Mouse (Mus musculus): ENCODE measurements around the gene Gm49661. TPM values are rescaled to one million over a fixed set of nuclear protein-coding genes. Genes with fewer than 3 reads are reported as not detected.

The Gm49661 gene
- polyA plus RNA-seq, 1 experiment from 2014 or later, result not detected

- H3K27me3 ChIP-seq, result peaks cover 65% of the 10 kb centered on the region
- no peak for ATAC-seq (ENCODE audit: low read depth)
Observed at GRCm38 (mm10) chr8:84921596-84921995, 47.6 kb downstream of the Gm49661 start.

GRCm38 (mm10) chr8:84918646-84919045, 50.6 kb downstream of the Gm49661 start:
- WGBS (ENCODE audit: insufficient replicate concordance), result 73% methylated on average over 15 of the region's 15 CpGs

More at GRCm38 (mm10) chr8:84921596-84921995, 47.6 kb downstream of the Gm49661 start:
- 61% methylated on average over 2 of the region's 2 CpGs for WGBS (ENCODE audit: insufficient replicate concordance)
- Histone ChIP-seq H3K27ac (no peak overlapping the region), H3K36me3 (no peaks in the 10 kb centered on the region), H3K4me1 (replicated peaks) (0 out of 2 replicates have a peak, but pooled peaks cover 6% of the 10 kb centered on the region), H3K4me2 (no peak overlapping the region), H3K9me3 (replicated peaks) (no peaks in the 10 kb centered on the region), H3K4me3 (replicated peaks) (no peak overlapping the region), H3K9ac (no peak overlapping the region)
- no peak for DNase-seq

GRCm38 (mm10) chr8:84917781-84918180, 51.5 kb downstream of the Gm49661 start:
- Histone ChIP-seq H3K4me3 (replicated peaks) (no peak overlapping the region), H3K4me2 (no peak overlapping the region), H3K36me3 (no peaks in the 10 kb centered on the region), H3K9ac (no peak overlapping the region), H3K9me3 (replicated peaks) (no peaks in the 10 kb centered on the region), H3K27me3 (peaks cover 60% of the 10 kb centered on the region), H3K27ac (no peak overlapping the region), H3K4me1 (replicated peaks) (peaks cover 21% of the 10 kb centered on the region)
- WGBS (ENCODE audit: insufficient replicate concordance), result 27% methylated on average over 20 of the region's 20 CpGs
- ATAC-seq (ENCODE audit: low read depth) (no peak), DNase-seq (no peak)

More at GRCm38 (mm10) chr8:84918646-84919045, 50.6 kb downstream of the Gm49661 start:
- no peak overlapping the region for H3K4me2 ChIP-seq
- no peaks in the 10 kb centered on the region for H3K9me3 ChIP-seq (replicated peaks)
- peaks cover 12% of the 10 kb centered on the region for H3K4me1 ChIP-seq (replicated peaks)
- H3K27ac ChIP-seq, result no peak overlapping the region
- no peak overlapping the region for H3K9ac ChIP-seq
- ATAC-seq (ENCODE audit: low read depth) (no peak), DNase-seq (no peak)
- no peak overlapping the region for H3K4me3 ChIP-seq (replicated peaks)
- peaks cover 61% of the 10 kb centered on the region for H3K27me3 ChIP-seq
- H3K36me3 ChIP-seq, result no peaks in the 10 kb centered on the region

Small RNA genes within 50 kb of the gene (microRNA-seq; reads per million reads assigned to microRNA genes)
- gene Gm24197, result not detected

Other genes with a start within 250 kb of the Gm49661 start
- 9.6 and 10.0 TPM in 2 replicates for gene G430095P16Rik, start 246.4 kb downstream of the Gm49661 start, polyA plus RNA-seq (2015; fragmentation: Nextera tagmentation; extraction: Ambion mirVana)
- gene Nfix, start 169.1 kb downstream of the Gm49661 start, polyA plus RNA-seq (2015; fragmentation: Nextera tagmentation; extraction: Ambion mirVana), result 2.3 and 3.4 TPM in 2 replicates
- gene Dand5, start 146.6 kb downstream of the Gm49661 start, polyA plus RNA-seq (2015; fragmentation: Nextera tagmentation; extraction: Ambion mirVana), result 3.3 and 3.7 TPM in 2 replicates
- 60.6 and 63.2 TPM in 2 replicates for gene Gadd45gip1, start 137.9 kb downstream of the Gm49661 start, polyA plus RNA-seq (2015; fragmentation: Nextera tagmentation; extraction: Ambion mirVana)
- 269 and 278 TPM in 2 replicates for gene Rad23a, start 128.8 kb downstream of the Gm49661 start, polyA plus RNA-seq (2015; fragmentation: Nextera tagmentation; extraction: Ambion mirVana)
- gene Calr, start 122.5 kb downstream of the Gm49661 start, polyA plus RNA-seq (2015; fragmentation: Nextera tagmentation; extraction: Ambion mirVana), result 511 and 613 TPM in 2 replicates
- 82.3 and 83.1 TPM in 2 replicates for gene Farsa, start 112.4 kb downstream of the Gm49661 start, polyA plus RNA-seq (2015; fragmentation: Nextera tagmentation; extraction: Ambion mirVana)
- 84.1 and 90.4 TPM in 2 replicates for gene Syce2, start 97.3 kb downstream of the Gm49661 start, polyA plus RNA-seq (2015; fragmentation: Nextera tagmentation; extraction: Ambion mirVana)
- gene Gcdh, start 75.5 kb downstream of the Gm49661 start, polyA plus RNA-seq (2015; fragmentation: Nextera tagmentation; extraction: Ambion mirVana), result 44.7 and 48.6 TPM in 2 replicates
- gene Klf1, start 67.5 kb downstream of the Gm49661 start, polyA plus RNA-seq (2015; fragmentation: Nextera tagmentation; extraction: Ambion mirVana), result 469 and 494 TPM in 2 replicates
- 9.3 and 10.4 TPM in 2 replicates for gene Dnase2a, start 60.9 kb downstream of the Gm49661 start, polyA plus RNA-seq (2015; fragmentation: Nextera tagmentation; extraction: Ambion mirVana)
- 0.12 and 0.13 TPM in 2 replicates for gene Mast1, start 32.1 kb downstream of the Gm49661 start, polyA plus RNA-seq (2015; fragmentation: Nextera tagmentation; extraction: Ambion mirVana)
- 0.33 and 0.56 TPM in 2 replicates for gene Rtbdn, start 22.4 kb downstream of the Gm49661 start, polyA plus RNA-seq (2015; fragmentation: Nextera tagmentation; extraction: Ambion mirVana)
- gene Prdx2, start 154 bp upstream of the Gm49661 start, polyA plus RNA-seq (2015; fragmentation: Nextera tagmentation; extraction: Ambion mirVana), result 1,982 and 2,114 TPM in 2 replicates
- 130 TPM in 2 replicates for gene Rnaseh2a, start 334 bp upstream of the Gm49661 start, polyA plus RNA-seq (2015; fragmentation: Nextera tagmentation; extraction: Ambion mirVana)
- 12.2 and 15.3 TPM in 2 replicates for gene Junb, start 9.3 kb upstream of the Gm49661 start, polyA plus RNA-seq (2015; fragmentation: Nextera tagmentation; extraction: Ambion mirVana)
- gene Hook2, start 21.2 kb upstream of the Gm49661 start, polyA plus RNA-seq (2015; fragmentation: Nextera tagmentation; extraction: Ambion mirVana), result 7.2 and 7.4 TPM in 2 replicates
- gene Best2, start 45.1 kb upstream of the Gm49661 start, polyA plus RNA-seq (2015; fragmentation: Nextera tagmentation; extraction: Ambion mirVana), result not detected in 2 replicates
- gene Asna1, start 55.8 kb upstream of the Gm49661 start, polyA plus RNA-seq (2015; fragmentation: Nextera tagmentation; extraction: Ambion mirVana), result 80.1 and 81.5 TPM in 2 replicates
- gene Trir, start 57.4 kb upstream of the Gm49661 start, polyA plus RNA-seq (2015; fragmentation: Nextera tagmentation; extraction: Ambion mirVana), result 83.1 and 91.4 TPM in 2 replicates
- gene Tnpo2, start 67.5 kb upstream of the Gm49661 start, polyA plus RNA-seq (2015; fragmentation: Nextera tagmentation; extraction: Ambion mirVana), result 24.0 and 28.2 TPM in 2 replicates
- 8.7 and 9.0 TPM in 2 replicates for gene Fbxw9, start 90.6 kb upstream of the Gm49661 start, polyA plus RNA-seq (2015; fragmentation: Nextera tagmentation; extraction: Ambion mirVana)
- gene Gm5741, start 98.5 kb upstream of the Gm49661 start, polyA plus RNA-seq (2015; fragmentation: Nextera tagmentation; extraction: Ambion mirVana), result not detected in 2 replicates
- 41.2 and 42.9 TPM in 2 replicates for gene Dhps, start 102.3 kb upstream of the Gm49661 start, polyA plus RNA-seq (2015; fragmentation: Nextera tagmentation; extraction: Ambion mirVana)
- 69.1 and 70.5 TPM in 2 replicates for gene Wdr83os, start 111.3 kb upstream of the Gm49661 start, polyA plus RNA-seq (2015; fragmentation: Nextera tagmentation; extraction: Ambion mirVana)
- 26.5 and 28.1 TPM in 2 replicates for gene Wdr83, start 111.9 kb upstream of the Gm49661 start, polyA plus RNA-seq (2015; fragmentation: Nextera tagmentation; extraction: Ambion mirVana)
- 20.0 and 24.1 TPM in 2 replicates for gene Man2b1, start 113.8 kb upstream of the Gm49661 start, polyA plus RNA-seq (2015; fragmentation: Nextera tagmentation; extraction: Ambion mirVana)
- gene Zfp791, start 153.7 kb upstream of the Gm49661 start, polyA plus RNA-seq (2015; fragmentation: Nextera tagmentation; extraction: Ambion mirVana), result 0.66 and 0.83 TPM in 2 replicates
- not detected in 2 replicates for gene Cks1brt, start 182.5 kb upstream of the Gm49661 start, polyA plus RNA-seq (2015; fragmentation: Nextera tagmentation; extraction: Ambion mirVana)

Measured in liver, embryonic 13.5 days (tissue).